Mouse (Mus musculus): ENCODE results near the gene Snap25. TPM values are rescaled to one million over a fixed set of nuclear protein-coding genes. Genes with fewer than 3 reads are reported as not detected.
A peak's percentile ranks its signal among the peaks of the same experiment; 100 is the strongest.

Snap25 gene
- total and polyA plus RNA-seq, 3 experiments: 0.64 to 0.98 TPM; not detected in 1

DNA sequence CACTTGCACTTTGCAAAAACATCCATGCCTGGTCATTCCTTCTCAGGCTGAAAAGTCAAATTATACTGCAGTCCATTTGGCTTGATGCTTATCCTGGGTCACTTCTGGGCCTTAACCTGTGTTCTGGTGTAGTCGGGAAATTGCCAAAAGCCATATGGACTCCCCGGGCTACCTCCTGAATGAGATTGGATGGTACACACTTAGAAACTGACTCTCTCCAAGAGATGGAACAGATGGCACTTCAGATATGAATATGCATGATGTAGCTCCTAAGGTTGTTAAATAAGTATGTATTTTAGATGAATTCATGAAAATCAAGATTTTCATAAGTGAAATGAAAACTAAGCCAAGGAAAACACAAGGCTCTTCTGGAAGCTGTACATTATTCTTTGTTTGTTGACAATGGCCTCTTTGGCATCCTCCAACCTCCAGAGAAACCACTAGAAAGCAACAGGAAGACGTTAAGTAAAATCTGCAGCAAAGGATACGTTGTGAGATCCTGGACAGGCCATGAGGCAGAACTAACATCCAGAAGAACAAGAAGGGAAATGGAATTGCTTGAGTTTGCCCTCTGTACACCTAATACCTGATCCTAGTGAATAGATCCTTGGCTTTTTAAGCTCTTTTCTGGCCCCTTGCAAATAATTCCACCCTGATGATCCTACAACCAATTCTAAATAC is 39.0 kb upstream of the Snap25 start:
- DNase-seq: no peak
- Histone ChIP-seq H3K79me2 (replicated peaks; ENCODE audit: control insufficient read depth, insufficient read depth, low read length) (no peaks in the 10 kb centered on the region), H3K27ac (no peak overlapping the region), H3K4me3 (no peak overlapping the region), H3K27me3 (ENCODE audit: control insufficient read depth, insufficient read depth, low read length) (no peaks in the 10 kb centered on the region), H3K36me3 (ENCODE audit: control insufficient read depth, insufficient read depth, low read length) (no peaks in the 10 kb centered on the region), H3K4me1 (ENCODE audit: control insufficient read depth, insufficient read depth, low read length) (peaks cover 4% of the 10 kb centered on the region), H3K9ac (ENCODE audit: low read depth, low read length) (no peak overlapping the region)
- intact Hi-C loops (cut with DNase I): no loop called here
- 62% methylated on average over 4 of the region's 4 CpGs for WGBS
- TF ChIP-seq EP300 (IDR thresholded peaks at IDR 0.05; ENCODE audit: insufficient read depth, low read depth, low read length) (no peak), POLR2A (IDR thresholded peaks at IDR 0.05; ENCODE audit: insufficient read depth, low read depth, low read length) (no peak), CTCF (IDR thresholded peaks at IDR 0.05) (no peak)

DNA sequence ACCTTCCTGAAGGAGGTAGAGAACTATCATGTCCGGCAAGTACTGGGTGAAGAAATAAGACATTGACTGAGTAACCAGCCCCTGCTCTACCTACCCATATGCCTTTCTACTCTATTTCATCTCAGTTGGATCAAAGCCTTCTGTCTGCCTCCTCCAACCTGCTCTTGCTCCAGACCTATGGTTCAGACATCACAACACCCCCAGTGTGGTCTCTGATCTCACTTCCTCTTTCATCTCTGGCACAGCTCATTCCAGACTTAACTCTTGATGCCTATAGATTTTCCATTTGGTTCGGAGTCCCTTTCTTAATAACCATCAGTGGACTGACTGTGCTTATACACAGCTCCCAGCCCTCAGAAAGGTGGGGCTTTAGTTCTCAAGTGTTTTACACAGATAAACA is 37.1 kb upstream of the Snap25 start:
- intact Hi-C loops (cut with DNase I): no loop called here
- WGBS: 75% methylated on average over 2 of the region's 2 CpGs
- no peak overlapping the region for H3K9ac ChIP-seq (ENCODE audit: low read depth, low read length)
- no peak for DNase-seq
- TF ChIP-seq POLR2A (IDR thresholded peaks at IDR 0.05; ENCODE audit: insufficient read depth, low read depth, low read length) (no peak), CTCF (IDR thresholded peaks at IDR 0.05) (no peak), EP300 (IDR thresholded peaks at IDR 0.05; ENCODE audit: insufficient read depth, low read depth, low read length) (no peak)
- no peaks in the 10 kb centered on the region for H3K79me2 ChIP-seq (replicated peaks; ENCODE audit: control insufficient read depth, insufficient read depth, low read length)
- H3K4me3 ChIP-seq: no peak overlapping the region
- H3K27ac ChIP-seq: no peak overlapping the region
- no peaks in the 10 kb centered on the region for H3K27me3 ChIP-seq (ENCODE audit: control insufficient read depth, insufficient read depth, low read length)
- no peaks in the 10 kb centered on the region for H3K36me3 ChIP-seq (ENCODE audit: control insufficient read depth, insufficient read depth, low read length)
- peaks cover 3% of the 10 kb centered on the region for H3K4me1 ChIP-seq (ENCODE audit: control insufficient read depth, insufficient read depth, low read length)

DNA sequence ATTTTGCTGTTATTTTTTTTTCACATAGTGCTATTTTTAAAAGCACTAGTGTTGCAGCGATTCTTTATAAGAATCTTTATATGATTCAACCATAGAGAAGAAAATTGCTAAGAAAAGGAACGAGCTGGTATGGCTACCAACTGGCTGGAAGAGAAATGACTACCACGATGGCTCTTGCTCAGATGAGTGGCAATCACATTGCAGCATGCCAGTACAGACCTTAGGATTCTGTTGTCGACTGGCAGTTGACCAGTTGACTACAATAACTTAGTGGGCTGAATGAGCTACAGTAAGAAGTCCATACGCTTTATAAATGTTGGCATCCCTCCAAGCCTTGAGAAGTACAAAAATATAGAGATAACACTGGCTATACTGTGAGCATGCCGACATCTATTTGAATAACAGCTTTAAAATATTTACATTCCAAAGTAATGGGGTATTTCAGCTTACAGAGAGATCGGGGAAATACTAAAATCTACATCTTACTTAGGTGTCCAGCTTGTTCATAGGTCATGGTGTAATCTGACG is 36.3 kb upstream of the Snap25 start:
- DNase-seq: no peak
- intact Hi-C loops (cut with DNase I): no loop called here
- Histone ChIP-seq H3K4me3 (no peak overlapping the region), H3K27ac (no peak overlapping the region), H3K36me3 (ENCODE audit: control insufficient read depth, insufficient read depth, low read length) (no peaks in the 10 kb centered on the region), H3K4me1 (ENCODE audit: control insufficient read depth, insufficient read depth, low read length) (peaks cover 4% of the 10 kb centered on the region), H3K79me2 (replicated peaks; ENCODE audit: control insufficient read depth, insufficient read depth, low read length) (no peaks in the 10 kb centered on the region), H3K27me3 (ENCODE audit: control insufficient read depth, insufficient read depth, low read length) (no peaks in the 10 kb centered on the region), H3K9ac (ENCODE audit: low read depth, low read length) (no peak overlapping the region)
- WGBS: 53% methylated on average over 8 of the region's 8 CpGs
- TF ChIP-seq POLR2A (IDR thresholded peaks at IDR 0.05; ENCODE audit: insufficient read depth, low read depth, low read length): no peak
- no peak for TF ChIP-seq EP300 (IDR thresholded peaks at IDR 0.05; ENCODE audit: insufficient read depth, low read depth, low read length)
- no peak for TF ChIP-seq CTCF (IDR thresholded peaks at IDR 0.05)

DNA sequence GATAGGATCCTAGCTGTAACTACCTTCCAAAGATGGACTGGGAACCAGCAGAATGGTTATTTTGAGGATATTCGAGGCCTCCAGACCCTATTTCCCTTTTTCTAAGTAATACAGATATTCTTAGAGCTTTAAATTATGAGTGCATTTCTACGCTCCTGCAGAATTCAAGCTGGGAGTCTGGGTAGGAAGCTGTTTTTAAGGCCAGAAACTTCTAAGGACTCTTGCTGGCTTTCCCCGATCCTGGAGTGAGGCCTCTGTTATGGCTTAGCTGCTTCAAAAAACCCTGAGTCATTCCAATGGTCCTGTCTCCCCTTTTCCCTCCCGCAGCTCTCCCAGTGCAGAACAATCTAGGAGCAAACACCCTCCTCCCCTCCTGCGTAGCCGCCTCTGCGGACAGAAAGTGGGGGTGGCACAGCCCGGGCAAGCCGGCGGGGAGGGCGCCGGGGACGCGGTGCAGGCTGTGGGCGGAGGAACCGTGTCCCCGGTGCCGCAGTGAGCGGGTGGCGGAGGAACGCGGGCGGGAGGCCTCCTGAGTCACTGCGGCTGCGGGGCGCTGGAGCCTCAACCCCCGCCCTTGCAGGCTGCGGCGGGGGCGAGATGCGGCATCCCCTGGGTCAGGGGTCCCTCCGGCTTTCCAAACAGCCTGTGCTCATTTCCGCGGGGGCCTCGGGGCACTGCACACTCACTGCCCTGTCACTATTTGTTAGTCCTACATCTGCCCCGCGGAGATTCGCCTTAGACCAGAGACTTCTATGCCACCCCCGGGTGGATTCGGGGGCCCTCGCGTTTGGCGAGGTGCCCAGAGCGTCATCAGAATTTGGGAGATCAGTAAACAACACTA is 34.7 kb upstream of the Snap25 start:
- 3% methylated on average over 44 of the region's 44 CpGs for WGBS
- intact Hi-C loops (cut with DNase I): no loop called here
- no peaks in the 10 kb centered on the region for H3K27me3 ChIP-seq (ENCODE audit: control insufficient read depth, insufficient read depth, low read length)

DNA sequence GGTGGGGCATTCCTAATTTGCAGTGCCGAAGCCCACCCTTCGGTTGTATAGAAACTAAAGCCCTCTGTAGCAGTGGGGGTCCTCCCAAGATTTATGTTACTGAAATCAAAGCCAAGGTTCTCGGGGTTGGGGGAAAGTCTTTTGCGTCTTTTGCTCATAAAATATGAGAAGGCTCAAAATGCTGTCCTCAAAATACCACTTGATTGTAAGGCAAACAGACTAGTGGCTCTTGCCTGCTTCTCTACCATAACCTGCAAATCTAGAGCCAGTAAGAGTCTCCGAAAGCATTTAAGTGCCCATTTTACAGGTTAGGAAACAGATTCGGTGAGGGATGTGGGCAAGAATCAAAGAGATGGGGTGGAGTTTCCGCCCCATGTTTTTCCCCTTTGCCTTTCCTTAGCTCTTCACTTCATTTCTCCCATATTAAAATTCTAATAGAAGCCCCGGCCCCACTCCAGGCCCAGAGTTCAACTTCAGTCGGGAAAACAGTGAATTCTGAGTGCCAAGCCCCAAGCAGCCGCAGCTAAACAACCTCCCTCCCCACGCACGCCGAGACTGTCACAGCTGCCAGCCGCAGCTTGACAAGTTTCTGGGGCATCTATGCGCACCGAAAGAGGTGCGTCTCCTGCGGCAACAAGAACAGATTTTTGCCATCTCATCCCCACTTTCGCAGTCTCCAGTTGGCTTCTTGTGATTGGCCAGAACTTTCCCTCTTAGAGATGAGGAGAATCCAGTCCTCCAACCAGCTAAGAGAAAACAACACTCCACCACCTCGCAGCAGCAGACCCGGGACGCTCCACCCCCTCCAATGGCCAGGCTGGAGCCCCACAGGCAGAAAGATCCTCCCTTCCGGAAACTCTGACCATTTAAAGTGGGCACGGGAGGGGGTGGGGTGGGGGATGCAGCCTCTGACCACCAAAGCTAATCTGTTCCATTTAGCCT is 33.7 kb upstream of the Snap25 start:
- TF ChIP-seq EP300 (IDR thresholded peaks at IDR 0.05; ENCODE audit: insufficient read depth, low read depth, low read length) (no peak), CTCF (IDR thresholded peaks at IDR 0.05) (no peak), POLR2A (IDR thresholded peaks at IDR 0.05; ENCODE audit: insufficient read depth, low read depth, low read length) (peak; percentile 94)
- H3K4me1 ChIP-seq (ENCODE audit: control insufficient read depth, insufficient read depth, low read length): peaks cover 4% of the 10 kb centered on the region
- intact Hi-C loops (cut with DNase I): no loop called here
- H3K9ac ChIP-seq (ENCODE audit: low read depth, low read length): peak overlapping the region; percentile 96
- peak overlapping the region; percentile 68 for H3K4me3 ChIP-seq
- H3K79me2 ChIP-seq (replicated peaks; ENCODE audit: control insufficient read depth, insufficient read depth, low read length): no peaks in the 10 kb centered on the region
- H3K27me3 ChIP-seq (ENCODE audit: control insufficient read depth, insufficient read depth, low read length): no peaks in the 10 kb centered on the region
- no peaks in the 10 kb centered on the region for H3K36me3 ChIP-seq (ENCODE audit: control insufficient read depth, insufficient read depth, low read length)
- WGBS: 3% methylated on average over 24 of the region's 24 CpGs
- H3K27ac ChIP-seq: peak overlapping the region; percentile 93
- peak; percentile 76 to 86 for DNase-seq

More for the DNA sequence above, 34.7 kb upstream of the Snap25 start:
- peak overlapping the region; percentile 93 for H3K27ac ChIP-seq
- peaks cover 4% of the 10 kb centered on the region for H3K4me1 ChIP-seq (ENCODE audit: control insufficient read depth, insufficient read depth, low read length)
- H3K9ac ChIP-seq (ENCODE audit: low read depth, low read length): peak overlapping the region; percentile 96
- TF ChIP-seq CTCF (IDR thresholded peaks at IDR 0.05): no peak
- TF ChIP-seq EP300 (IDR thresholded peaks at IDR 0.05; ENCODE audit: insufficient read depth, low read depth, low read length): no peak
- TF ChIP-seq POLR2A (IDR thresholded peaks at IDR 0.05; ENCODE audit: insufficient read depth, low read depth, low read length): peak; percentile 68
- H3K79me2 ChIP-seq (replicated peaks; ENCODE audit: control insufficient read depth, insufficient read depth, low read length): no peaks in the 10 kb centered on the region
- H3K36me3 ChIP-seq (ENCODE audit: control insufficient read depth, insufficient read depth, low read length): no peaks in the 10 kb centered on the region
- peak; percentile 88 to 90 for DNase-seq
- peak overlapping the region; percentile 68 for H3K4me3 ChIP-seq
